Mouse (Mus musculus): ENCODE measurements around the gene Nrxn1.
A peak's percentile ranks its signal among the peaks of the same experiment; 100 is the strongest.

Nrxn1 gene

DNA sequence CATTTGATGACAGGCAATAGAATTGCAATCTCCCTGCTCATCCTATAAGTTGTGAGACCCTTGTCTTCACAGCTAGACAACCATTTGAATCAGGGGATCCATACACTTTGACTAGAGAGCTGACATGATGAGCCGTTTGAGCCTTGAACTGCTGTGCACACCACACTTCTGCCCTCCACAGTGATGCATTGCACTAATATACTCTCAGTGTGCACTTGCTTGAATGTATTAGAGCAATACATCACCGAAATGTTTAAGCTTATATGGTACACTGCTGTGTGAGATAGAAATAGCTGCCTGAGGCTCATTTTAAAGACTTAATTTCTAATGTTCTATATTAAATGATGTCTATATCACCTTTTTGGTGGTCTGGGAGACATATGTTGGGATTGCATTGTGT, 430.6 kb downstream of the Nrxn1 start:
- DNase-seq (ENCODE audit: low spot score): no peak

DNA sequence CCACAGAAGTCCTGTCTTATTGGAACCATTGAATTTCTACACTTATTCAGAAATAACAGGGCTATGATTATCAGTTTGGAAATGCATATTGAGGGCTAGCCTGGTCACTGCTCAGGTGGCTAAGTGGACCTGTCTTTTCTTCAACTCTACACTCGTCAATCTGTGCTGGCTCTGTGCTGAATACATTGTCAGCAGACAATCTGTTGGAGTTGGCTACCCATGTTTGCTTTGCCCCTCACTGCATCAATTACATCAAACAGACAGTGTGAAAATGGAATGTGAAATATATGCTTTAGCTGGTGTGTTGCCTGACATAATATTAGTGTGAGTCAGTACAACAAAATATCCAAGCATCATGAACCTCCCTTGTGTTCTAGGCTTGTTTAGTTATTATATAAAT, 438.4 kb downstream of the Nrxn1 start:
- DNase-seq (ENCODE audit: low spot score): no peak

DNA sequence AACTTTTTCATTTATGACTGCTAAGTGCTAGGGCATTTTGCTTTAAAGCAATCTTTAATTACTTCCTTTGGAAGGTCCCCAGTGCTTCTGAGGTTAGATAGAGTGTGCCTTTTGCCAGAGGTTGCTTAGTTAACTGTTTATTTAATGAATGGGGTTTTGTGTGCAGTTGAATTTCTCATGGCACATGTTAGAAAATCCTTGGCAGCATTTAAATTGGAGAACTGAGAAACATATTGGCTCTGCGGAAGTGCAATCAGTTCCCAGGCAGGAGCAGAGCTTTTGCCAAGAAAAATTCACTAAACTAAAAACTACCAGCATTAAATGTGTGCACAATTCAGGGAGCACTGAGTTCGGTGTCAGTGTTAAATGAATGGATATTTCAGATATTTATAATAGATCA, 439.5 kb downstream of the Nrxn1 start:
- DNase-seq (ENCODE audit: low spot score): no peak

DNA sequence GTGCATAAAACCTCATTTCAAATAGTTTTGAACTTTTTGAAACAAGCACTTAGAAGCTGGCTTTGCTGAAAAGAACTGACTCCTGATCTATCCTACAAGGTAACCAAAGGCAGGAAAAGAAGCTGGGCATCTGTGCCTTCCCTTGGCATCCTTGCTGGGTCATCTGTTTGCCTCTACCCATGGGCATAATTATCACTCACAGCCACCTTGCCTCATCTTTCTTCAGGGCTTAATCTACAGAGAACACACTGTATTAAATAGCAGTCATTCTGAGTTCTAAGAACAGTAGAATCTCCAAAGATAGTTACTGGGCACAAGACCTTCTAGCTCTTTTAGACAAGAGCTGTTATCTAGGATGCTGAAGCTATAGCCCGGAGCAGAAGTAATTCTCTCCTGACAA, 442.6 kb downstream of the Nrxn1 start:
- DNase-seq (ENCODE audit: low spot score): no peak

DNA sequence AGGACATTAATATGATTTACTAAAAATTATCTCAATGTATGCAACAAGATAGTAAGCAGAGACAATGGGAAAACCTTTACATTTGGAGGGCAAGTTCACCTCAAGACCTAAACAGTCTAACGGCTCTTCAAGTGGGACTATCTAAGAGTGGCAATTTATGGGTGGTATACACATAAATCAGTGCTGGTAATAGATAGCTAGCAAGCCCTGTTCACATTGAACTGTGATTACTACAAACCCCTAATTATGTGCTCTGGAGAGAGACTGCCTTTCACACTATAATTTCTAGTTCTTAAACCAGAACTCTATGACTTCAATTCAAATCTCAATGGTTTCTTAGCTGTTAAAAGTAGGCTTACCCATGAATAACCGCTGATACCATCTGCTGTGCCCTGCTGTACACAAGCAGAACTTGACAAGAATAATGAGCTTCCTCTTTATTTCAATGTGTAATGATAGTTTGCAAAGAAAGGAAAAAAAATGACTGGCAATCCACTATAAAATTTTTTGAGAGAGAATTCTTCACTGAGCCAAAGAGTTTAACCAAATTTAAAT, 453.8 kb downstream of the Nrxn1 start:
- DNase-seq (ENCODE audit: low spot score): no peak

DNA sequence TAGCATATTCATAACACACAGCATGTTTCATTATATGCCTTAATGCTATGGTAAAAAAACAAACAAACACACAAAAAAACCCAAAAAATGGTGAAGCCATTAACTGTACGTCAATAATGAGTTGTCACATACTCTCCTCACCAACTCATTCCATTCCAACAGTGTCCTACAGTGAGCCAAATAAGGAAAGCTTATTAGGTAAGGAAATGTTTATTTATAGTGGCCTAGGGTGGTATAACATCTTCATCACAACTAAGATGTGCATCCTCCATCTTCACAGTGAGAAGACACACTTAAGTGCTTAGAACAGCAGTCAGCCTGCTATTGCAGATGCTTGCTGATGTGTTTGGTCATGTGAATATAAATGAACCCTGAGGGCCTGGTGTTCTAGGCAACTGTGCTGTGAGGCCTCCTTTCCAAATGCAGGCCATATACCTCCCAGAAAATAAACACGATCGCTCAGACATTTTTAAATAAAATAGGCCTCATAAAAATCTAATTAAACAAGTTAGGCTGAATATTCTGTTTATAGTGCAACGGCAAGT, 454.6 kb downstream of the Nrxn1 start:
- DNase-seq (ENCODE audit: low spot score): no peak

DNA sequence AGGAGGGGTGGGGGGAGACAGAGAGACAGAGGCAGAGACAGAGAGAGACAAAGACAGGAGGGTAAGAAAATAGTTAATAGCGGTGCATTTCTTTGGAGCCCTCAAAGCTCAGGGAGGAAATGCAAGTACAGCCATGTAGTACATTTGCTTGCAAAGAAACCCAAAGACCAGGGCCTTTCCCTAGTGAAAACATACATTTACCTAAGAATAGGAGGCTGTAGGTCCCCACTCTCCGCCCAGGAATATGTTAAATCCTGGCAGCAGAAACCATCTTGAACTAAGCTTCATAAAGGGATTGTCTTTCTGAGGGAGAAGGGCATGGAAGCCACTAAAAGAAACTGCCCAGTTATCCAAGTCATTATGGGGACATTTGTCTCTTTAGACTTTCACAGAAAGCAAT, 461.5 kb downstream of the Nrxn1 start:
- DNase-seq (ENCODE audit: low spot score): no peak

DNA sequence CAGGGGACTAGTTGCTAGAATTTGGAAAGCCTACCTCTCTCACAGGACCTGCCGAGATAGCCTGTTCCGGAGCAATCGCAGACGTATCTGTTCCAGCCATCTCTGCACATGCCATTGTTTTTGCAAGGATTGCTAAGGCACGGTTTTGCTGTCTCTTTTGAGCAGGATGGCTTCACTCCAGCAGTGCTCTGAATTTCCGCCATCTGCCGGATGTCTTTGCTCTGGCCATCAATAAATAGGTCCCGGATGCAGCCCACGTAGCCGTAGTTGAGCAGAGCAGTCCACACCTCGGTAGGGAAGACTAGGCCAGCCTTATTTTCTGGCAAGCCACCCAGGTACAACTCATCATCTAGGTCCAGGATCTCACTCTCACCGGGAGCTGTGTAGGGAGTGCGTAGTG, 463.0 kb downstream of the Nrxn1 start:
- no peak for DNase-seq (ENCODE audit: low spot score)

DNA sequence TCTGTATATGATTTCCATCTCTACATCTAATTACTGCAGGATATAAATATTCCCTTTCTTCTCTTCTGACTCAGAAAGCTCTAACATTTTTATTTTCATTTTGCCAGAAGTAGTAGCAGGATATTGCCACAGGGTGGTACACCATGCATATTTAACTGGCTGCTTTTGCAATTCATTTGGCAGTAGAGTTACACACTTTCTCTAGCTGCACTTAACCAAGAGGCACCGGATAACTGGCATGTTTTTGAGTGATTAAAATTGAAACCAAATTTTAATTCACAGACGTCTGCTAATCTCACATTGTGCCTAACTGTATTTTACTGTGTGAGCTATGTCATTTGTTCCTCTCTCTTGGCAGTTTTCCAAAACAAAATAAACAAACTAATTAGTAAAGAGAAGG, 464.4 kb downstream of the Nrxn1 start:
- peak; percentile 50 for DNase-seq (ENCODE audit: low spot score)

DNA sequence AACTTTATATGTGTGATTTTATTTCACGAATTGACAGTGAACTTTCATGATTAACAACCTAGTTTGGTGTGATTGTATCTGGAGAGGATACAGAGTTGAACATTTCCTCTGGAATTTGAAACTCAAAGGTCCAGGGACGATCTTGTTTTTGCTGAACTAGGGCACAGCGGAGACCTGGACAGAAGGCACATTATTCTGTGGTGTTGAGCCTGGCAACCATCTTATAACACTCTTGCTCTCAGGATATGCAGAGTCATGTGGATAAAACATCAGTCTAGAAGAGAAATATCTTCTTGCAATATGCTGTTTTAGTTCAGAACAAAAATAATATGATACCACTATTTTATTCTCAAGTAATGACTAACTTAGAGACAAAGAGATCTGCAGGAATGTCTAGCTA, 464.9 kb downstream of the Nrxn1 start:
- no peak for DNase-seq (ENCODE audit: low spot score)

DNA sequence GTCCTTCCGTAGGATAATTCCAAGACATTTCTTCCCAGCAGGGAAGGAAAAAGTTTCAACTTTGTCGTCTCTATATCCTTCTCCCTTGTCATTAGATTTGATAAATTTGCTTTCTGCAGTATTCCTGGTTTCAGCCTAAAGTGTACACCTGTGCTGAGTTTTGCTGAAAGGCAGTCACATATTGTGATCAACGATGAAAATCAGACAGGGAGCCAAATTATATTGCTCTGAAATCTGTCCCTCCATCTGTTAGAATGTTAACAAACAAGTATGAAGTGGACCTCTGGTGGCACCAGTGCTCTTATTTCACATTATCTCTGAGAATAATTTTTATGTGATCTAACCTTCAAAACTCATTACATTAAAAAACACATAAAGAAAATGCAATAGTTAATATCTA, 465.5 kb downstream of the Nrxn1 start:
- no peak for DNase-seq (ENCODE audit: low spot score)

DNA sequence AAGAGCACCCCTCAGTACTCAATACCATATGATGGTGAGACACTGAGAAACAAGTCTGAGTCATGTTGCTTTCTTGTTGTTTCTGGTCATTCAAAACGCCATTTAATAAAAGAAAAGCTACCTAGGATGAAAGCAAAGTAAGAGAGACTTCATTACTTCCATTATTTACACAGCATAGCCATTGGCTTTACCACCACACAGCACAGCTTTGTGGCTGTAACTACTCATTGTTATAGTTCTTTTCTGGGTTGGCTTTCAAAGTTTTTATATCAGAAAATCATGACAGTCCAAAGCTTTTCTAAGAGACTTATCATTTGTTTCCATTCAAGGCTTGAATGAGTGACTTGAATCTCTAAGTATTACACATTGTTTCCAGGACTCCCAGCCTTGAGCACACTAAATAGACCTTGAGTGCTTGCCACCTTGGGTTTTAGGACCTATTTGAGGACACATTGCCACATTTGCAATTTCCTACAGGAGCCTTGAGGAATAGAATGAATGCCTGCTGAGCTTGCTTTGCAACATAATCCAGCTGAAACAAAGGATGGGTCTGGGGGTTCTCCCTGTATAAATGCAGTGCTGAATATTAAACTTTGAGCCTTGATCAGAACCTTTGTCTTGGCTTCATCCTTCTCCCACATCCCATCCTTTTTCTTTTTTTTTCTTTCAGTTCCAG, 468.1 kb downstream of the Nrxn1 start:
- no peak for DNase-seq (ENCODE audit: low spot score)

DNA sequence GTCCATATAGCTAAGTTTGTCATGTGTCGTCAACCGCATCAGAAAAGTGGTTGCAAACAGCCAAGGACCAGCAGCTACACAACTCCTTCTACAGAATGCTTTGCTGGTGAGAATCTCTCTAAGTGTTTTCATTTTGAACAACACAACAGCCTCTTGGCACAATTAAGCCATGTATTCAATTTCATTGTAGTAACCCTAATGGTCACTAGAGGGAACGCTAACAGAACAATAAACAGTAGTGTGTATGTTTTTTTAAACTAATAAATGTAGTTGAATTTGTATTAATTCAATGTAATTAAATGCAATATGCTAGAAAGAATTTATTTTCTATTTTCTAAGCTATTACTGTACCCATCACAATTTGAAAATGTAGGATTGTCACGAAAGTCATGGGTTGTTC, 471.0 kb downstream of the Nrxn1 start:
- no peak for DNase-seq (ENCODE audit: low spot score)

DNA sequence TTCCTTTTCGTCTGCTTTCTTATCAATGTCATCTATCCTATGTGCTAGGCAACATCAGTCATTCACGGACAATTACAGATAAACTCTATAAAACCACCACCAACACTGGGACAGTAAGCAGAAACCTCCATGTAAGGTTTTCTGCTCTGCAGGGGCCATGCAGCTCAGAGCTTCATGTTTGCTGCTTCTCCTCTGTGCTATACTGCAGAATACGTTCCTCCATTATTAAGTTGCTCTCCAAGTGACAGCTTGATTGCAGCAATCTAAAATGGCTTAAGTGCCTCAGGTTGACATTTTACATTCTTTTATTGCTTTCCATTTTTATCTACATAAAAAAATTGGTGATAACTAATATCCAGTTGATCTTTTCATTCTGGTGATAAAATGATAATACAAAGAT, 477.9 kb downstream of the Nrxn1 start:
- no peak for DNase-seq (ENCODE audit: low spot score)

DNA sequence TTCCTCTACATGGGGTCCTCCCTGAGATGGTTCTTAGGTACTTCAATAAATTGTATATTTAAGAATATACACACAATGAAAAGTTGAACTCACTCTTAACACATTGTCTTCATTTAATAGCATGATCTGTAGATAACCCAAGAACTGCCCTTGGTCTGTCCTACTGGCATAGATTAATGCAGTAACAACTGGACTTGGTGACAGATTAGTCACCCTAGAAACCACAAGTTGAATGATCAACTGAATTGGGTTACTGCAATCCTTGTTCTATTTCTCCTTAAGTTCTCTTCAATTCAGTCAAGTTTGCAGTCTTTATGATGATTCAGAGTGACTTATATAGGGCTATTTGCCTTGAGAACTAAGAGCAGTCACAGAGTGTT, 485.5 kb downstream of the Nrxn1 start:
- no peak for DNase-seq (ENCODE audit: low spot score)

DNA sequence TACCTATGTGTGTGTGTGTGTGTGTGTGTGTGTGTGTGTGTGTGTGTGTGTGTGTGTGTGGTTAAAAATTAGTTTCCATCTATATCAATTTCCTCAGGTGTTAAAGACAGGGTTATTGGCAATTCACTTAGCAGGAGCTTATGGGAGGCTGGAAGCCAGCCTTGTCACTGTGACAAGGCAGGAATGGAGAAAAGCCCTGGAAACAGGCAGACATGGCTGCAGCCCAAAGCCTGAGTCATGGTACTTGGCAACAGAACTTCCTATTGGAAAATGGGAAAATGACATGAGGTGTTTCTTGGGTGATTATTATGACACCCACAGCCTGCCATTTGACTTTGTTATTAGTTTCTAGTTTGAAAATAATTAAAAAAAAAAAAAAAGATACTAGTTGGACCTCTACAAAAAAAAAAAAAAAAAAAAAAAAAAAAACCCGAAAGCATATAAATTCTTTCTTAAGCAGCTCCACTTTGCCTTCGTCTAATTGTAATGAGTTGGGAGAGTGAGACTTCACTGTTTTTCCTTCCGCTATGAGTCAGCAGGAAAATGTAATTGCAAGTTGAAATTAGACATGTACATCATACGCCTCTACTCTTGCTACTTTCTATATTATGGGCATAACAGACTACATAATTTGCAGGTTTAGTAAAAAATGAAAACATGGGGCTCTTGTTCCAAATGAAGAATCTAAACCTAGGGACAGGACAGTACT, 486.0 kb downstream of the Nrxn1 start:
- DNase-seq (ENCODE audit: low spot score): no peak

DNA sequence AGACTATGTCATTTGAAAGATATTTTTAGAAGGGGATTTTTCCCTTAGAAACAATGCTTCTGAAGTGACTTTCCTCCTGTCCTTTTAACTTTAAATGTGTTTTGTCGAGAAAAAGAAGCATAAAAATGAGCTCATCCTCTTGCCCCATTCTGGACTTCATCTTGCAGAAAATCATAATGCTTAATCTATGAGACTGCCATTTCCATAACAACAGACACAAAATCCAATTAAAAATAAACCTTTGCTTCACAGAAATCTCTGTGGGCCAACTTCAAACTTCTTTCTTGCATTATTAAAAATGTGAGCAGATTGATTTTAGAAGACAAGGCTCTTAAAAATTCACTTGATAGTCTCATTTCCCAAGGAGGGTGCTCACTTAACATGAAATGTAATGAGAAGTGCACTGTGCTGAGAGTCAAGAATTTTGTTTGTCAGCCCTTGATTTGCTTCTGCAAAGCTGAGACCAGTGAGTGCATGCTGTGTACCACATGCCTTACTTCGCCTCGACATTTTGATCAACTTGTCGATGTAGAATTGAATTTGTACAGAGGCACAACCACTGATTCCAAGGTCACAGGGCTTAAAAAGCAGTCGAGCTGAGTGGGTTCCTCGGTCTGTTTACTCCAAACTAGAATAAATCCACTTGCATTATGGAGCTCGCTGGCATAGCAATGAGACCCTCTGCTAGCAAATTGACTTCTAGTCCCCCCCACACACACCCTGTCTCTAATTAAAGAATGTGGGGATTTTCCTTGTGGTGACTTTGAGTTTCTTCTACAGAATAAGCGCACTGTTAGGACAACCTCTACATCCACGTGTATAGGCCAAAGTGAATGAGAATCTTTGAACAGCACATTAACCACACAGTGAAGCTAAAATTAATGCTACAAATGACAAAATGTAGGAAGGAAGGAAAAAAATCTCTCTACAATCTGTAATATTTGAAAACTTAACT, 493.0 kb downstream of the Nrxn1 start:
- DNase-seq (ENCODE audit: low spot score): no peak

DNA sequence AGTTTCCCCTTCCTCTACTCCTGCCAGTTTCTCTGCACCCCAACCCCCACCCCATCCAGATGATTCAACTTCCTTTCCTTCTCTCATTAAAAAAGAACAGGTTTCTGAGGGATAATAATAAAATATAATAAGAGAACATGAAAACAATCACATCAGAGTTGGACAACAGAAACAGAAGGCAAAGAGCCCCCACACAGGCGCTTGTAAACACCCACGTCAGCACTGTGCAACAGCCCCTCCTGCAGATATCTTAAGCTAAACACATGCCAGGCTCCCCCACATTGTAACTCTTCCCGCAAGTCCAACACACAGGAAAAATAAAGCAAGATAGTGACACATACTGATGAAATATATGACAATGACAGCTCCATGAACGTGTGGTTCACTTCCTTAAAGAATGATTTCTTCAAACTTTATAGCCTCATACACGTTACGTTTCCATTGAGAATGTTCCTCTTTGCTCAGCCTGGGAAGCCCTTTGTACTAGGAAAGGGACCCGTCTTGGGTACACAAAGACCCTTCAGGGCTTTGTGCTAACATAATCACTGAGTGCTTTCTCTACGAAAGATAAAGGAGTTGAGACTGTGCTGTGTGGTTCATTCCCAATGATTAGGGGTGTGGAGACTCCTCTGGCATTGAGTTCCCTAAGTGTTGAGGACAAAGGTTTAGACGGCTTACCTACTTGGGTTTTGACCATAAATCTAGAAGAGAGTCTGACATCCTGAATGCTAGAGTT, 497.9 kb downstream of the Nrxn1 start:
- DNase-seq (ENCODE audit: low spot score): peak; percentile 17

DNA sequence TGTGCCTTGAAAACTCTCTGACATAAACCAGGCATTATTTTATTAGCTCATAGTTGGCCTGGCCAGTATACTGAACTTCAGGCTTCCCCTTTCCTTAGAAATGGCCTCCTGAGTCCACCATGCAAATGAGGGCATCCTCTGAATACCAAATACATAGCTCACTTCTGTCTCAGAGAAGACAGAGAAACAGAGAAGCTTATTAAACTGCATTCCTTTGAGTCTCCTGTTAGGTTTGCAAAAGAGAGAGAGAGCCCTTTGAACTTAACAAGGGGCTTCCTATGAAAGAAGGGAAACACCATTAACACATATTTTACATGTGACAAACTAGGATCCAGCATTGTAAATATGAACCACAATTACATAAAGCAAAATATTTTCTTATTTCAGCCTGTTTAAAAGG, 506.0 kb downstream of the Nrxn1 start:
- no peak for DNase-seq (ENCODE audit: low spot score)

DNA sequence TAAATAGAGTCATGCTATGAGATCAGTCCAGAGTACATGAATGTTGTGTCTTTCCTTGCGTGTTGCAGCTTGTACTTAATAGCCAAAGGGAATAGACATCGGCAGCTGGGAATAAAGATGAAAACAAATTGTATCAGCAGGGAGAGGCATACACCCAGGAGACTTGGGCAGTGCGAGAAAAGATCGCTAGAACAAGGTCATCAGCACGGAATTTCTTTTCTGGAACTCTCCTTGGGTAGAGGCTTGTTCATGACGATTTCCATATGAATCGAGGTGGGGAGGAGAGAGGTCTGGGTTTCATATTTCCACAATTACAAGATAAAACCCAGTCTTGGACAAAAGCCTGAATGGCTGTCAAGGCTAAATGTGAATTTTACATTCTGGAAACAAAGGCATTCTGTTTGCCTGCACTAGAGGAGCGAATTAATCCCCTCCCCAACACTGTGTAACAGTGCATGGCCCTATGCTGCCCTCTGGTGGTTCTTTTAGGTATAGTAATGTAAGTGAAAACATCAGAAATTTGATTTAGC, 508.1 kb downstream of the Nrxn1 start:
- DNase-seq (ENCODE audit: low spot score): peak; percentile 87

DNA sequence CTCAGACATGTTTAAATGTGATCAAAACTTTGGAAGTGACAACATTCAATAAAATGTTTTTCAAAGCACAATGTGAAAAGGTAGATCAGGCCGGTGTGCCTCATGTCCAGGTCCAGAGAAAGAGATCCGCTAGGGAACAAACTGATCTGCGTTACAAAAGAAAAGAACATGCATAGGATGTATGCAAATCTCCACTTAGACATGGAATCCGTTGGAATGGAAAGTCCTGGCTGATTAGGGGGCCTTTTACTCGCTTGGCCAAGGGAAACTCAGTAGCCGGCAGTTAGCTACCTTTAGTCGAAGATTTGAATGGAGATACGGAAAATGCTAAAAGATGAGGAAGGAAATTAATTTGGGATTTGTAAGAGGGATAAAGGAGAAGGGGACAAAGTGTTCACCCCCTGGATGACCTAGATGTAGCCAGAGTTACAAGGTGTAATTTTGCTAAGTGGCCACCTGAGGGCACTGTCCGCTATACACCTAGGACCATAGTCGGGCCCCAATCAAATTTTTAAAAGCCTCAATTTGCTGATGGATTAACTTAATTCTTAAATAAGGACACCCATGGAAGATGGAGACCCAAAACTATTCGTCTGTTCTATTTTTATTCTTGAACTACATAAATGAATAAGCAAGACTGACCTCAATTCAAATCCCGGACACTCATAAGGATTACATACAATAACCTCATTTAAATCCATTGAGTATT, 508.9 kb downstream of the Nrxn1 start:
- peak; percentile 43 for DNase-seq (ENCODE audit: low spot score)

Measured in embryo, embryonic 10.5 days (tissue).